Mouse (Mus musculus): ENCODE results near the gene Nisch. TPM values are rescaled to one million over a fixed set of nuclear protein-coding genes. Genes with fewer than 3 reads are reported as not detected.

The Nisch gene
- total RNA-seq, 1 experiment: 169 TPM

- DNase-seq (ENCODE audit: low read depth, low spot score): no peak
- TF ChIP-seq ZNF384 (IDR thresholded peaks at IDR 0.05; ENCODE audit: low read depth, low read length) (no peak), ZC3H11A (IDR thresholded peaks at IDR 0.05; ENCODE audit: borderline replicate concordance, low read depth, low read length) (no peak), CHD2 (IDR thresholded peaks at IDR 0.05; ENCODE audit: low read depth, low read length) (no peak), HCFC1 (IDR thresholded peaks at IDR 0.05; ENCODE audit: borderline replicate concordance, insufficient read depth, low read length) (no peak), MAFK (IDR thresholded peaks at IDR 0.05; ENCODE audit: insufficient read depth, low read depth, low read length) (no peak)
- peaks cover 48% of the 10 kb centered on the region for H3K36me3 ChIP-seq (ENCODE audit: control insufficient read depth, insufficient read depth, low read length, poor library complexity, severe bottlenecking)
- H3K4me3 ChIP-seq (ENCODE audit: insufficient read depth in 1 of 2, low read depth in 1 of 2, low read length in 2 of 2, poor library complexity in 1 of 2, severe bottlenecking in 1 of 2): no peak overlapping the region
- in situ Hi-C loops (cut with MboI; ENCODE audit: low sequenced_read_pairs in 2 of 2, unreplicated experiment in 2 of 2): no loop called here
- no peak overlapping the region for H3K27ac ChIP-seq (ENCODE audit: insufficient read depth, low read depth, low read length, poor library complexity, severe bottlenecking)
- H3K4me1 ChIP-seq (ENCODE audit: control insufficient read depth in 2 of 2, insufficient read depth in 2 of 2, low read length in 2 of 2, poor library complexity in 1 of 2): peaks cover 6 to 16% of the 10 kb centered on the region in 2 experiments; a peak in 2 of 4 replicates
- H3K9ac ChIP-seq (ENCODE audit: insufficient read depth, low read depth, low read length, poor library complexity, severe bottlenecking): no peak overlapping the region
- H3K9me3 ChIP-seq (ENCODE audit: control insufficient read depth, insufficient read depth, low read depth, low read length): no peaks in the 10 kb centered on the region
Observed at GRCm38 (mm10) chr14:31139666-31140065, 77.1 kb downstream of the Nisch start.

- H3K9me3 ChIP-seq (ENCODE audit: control insufficient read depth, insufficient read depth, low read depth, low read length): no peaks in the 10 kb centered on the region
- H3K9ac ChIP-seq (ENCODE audit: insufficient read depth, low read depth, low read length, poor library complexity, severe bottlenecking): no peak overlapping the region
- peaks cover 51% of the 10 kb centered on the region for H3K36me3 ChIP-seq (ENCODE audit: control insufficient read depth, insufficient read depth, low read length, poor library complexity, severe bottlenecking)
- no peak overlapping the region; a peak in 2 of 4 replicates for H3K4me3 ChIP-seq (ENCODE audit: insufficient read depth in 1 of 2, low read depth in 1 of 2, low read length in 2 of 2, poor library complexity in 1 of 2, severe bottlenecking in 1 of 2)
- no peak for DNase-seq (ENCODE audit: low read depth, low spot score)
- H3K4me1 ChIP-seq (ENCODE audit: control insufficient read depth in 2 of 2, insufficient read depth in 2 of 2, low read length in 2 of 2, poor library complexity in 1 of 2): peaks cover 6 to 16% of the 10 kb centered on the region in 2 experiments; a peak in 2 of 4 replicates
- no peak overlapping the region for H3K27ac ChIP-seq (ENCODE audit: insufficient read depth, low read depth, low read length, poor library complexity, severe bottlenecking)
- no peak for TF ChIP-seq ZNF384 (IDR thresholded peaks at IDR 0.05; ENCODE audit: low read depth, low read length)
- no peak for TF ChIP-seq CHD2 (IDR thresholded peaks at IDR 0.05; ENCODE audit: low read depth, low read length)
- no peak for TF ChIP-seq ZC3H11A (IDR thresholded peaks at IDR 0.05; ENCODE audit: borderline replicate concordance, low read depth, low read length)
- in situ Hi-C loops (cut with MboI; ENCODE audit: low sequenced_read_pairs in 2 of 2, unreplicated experiment in 2 of 2): no loop called here
Observed at GRCm38 (mm10) chr14:31138897-31139429, 77.8 kb downstream of the Nisch start.

GRCm38 (mm10) chr14:31138219-31138896 lies 78.4 kb downstream of the Nisch start:
- Histone ChIP-seq H3K9ac (ENCODE audit: insufficient read depth, low read depth, low read length, poor library complexity, severe bottlenecking) (no peak overlapping the region), H3K9me3 (ENCODE audit: control insufficient read depth, insufficient read depth, low read depth, low read length) (no peaks in the 10 kb centered on the region), H3K4me3 (ENCODE audit: insufficient read depth in 1 of 2, low read depth in 1 of 2, low read length in 2 of 2, poor library complexity in 1 of 2, severe bottlenecking in 1 of 2) (peak overlapping the region; percentile 13 to 31; a peak in 3 of 4 replicates), H3K36me3 (ENCODE audit: control insufficient read depth, insufficient read depth, low read length, poor library complexity, severe bottlenecking) (peaks cover 51% of the 10 kb centered on the region), H3K4me1 (ENCODE audit: control insufficient read depth in 2 of 2, insufficient read depth in 2 of 2, low read length in 2 of 2, poor library complexity in 1 of 2) (peaks cover 6 to 16% of the 10 kb centered on the region in 2 experiments; a peak in 2 of 4 replicates), H3K27ac (ENCODE audit: insufficient read depth, low read depth, low read length, poor library complexity, severe bottlenecking) (no peak overlapping the region)
- in situ Hi-C loops (cut with MboI; ENCODE audit: low sequenced_read_pairs in 2 of 2, unreplicated experiment in 2 of 2): no loop called here
- TF ChIP-seq CHD2 (IDR thresholded peaks at IDR 0.05; ENCODE audit: low read depth, low read length): no peak
- TF ChIP-seq HCFC1 (IDR thresholded peaks at IDR 0.05; ENCODE audit: borderline replicate concordance, insufficient read depth, low read length): no peak
- no peak for TF ChIP-seq ZC3H11A (IDR thresholded peaks at IDR 0.05; ENCODE audit: borderline replicate concordance, low read depth, low read length)
- TF ChIP-seq MAFK (IDR thresholded peaks at IDR 0.05; ENCODE audit: insufficient read depth, low read depth, low read length): no peak
- no peak for TF ChIP-seq ZNF384 (IDR thresholded peaks at IDR 0.05; ENCODE audit: low read depth, low read length)
- DNase-seq (ENCODE audit: low read depth, low spot score): no peak

- H3K4me3 ChIP-seq (ENCODE audit: insufficient read depth in 1 of 2, low read depth in 1 of 2, low read length in 2 of 2, poor library complexity in 1 of 2, severe bottlenecking in 1 of 2): peak overlapping the region in 1 of 2 experiments; percentile 31; a peak in 2 of 4 replicates
- H3K9ac ChIP-seq (ENCODE audit: insufficient read depth, low read depth, low read length, poor library complexity, severe bottlenecking): no peak overlapping the region
- in situ Hi-C loops (cut with MboI; ENCODE audit: low sequenced_read_pairs in 2 of 2, unreplicated experiment in 2 of 2): no loop called here
- no peak for TF ChIP-seq ZNF384 (IDR thresholded peaks at IDR 0.05; ENCODE audit: low read depth, low read length)
- no peak for TF ChIP-seq ZC3H11A (IDR thresholded peaks at IDR 0.05; ENCODE audit: borderline replicate concordance, low read depth, low read length)
- TF ChIP-seq MAFK (IDR thresholded peaks at IDR 0.05; ENCODE audit: insufficient read depth, low read depth, low read length): no peak
- no peak for TF ChIP-seq CHD2 (IDR thresholded peaks at IDR 0.05; ENCODE audit: low read depth, low read length)
- TF ChIP-seq HCFC1 (IDR thresholded peaks at IDR 0.05; ENCODE audit: borderline replicate concordance, insufficient read depth, low read length): no peak
- no peak overlapping the region for H3K27ac ChIP-seq (ENCODE audit: insufficient read depth, low read depth, low read length, poor library complexity, severe bottlenecking)
- H3K36me3 ChIP-seq (ENCODE audit: control insufficient read depth, insufficient read depth, low read length, poor library complexity, severe bottlenecking): peaks cover 51% of the 10 kb centered on the region
- no peak for DNase-seq (ENCODE audit: low read depth, low spot score)
- no peaks in the 10 kb centered on the region for H3K9me3 ChIP-seq (ENCODE audit: control insufficient read depth, insufficient read depth, low read depth, low read length)
- peaks cover 6 to 16% of the 10 kb centered on the region in 2 experiments; a peak in 2 of 4 replicates for H3K4me1 ChIP-seq (ENCODE audit: control insufficient read depth in 2 of 2, insufficient read depth in 2 of 2, low read length in 2 of 2, poor library complexity in 1 of 2)
Observed at GRCm38 (mm10) chr14:31137791-31138190, 79.0 kb downstream of the Nisch start.

Data from ES-E14 (cell line).